8 mouse cellular contexts compared by ENCODE assay signal in genomic region chr11:119490861-119491689, GRCm38 (mm10). TPM values are rescaled to one million over a fixed set of nuclear protein-coding genes. Genes with fewer than 3 reads are reported as not detected.
DNase-seq lines count a peak whose midpoint lies in the region; ATAC-seq lines count a peak whose summit lies in the region.

Gene Endov (plus strand): TSS chr11:119491347.

- DNase-seq in adipocyte (ENCODE audit: low spot score): peak; percentile 97
- DNase-seq in embryo, embryonic 10 days (ENCODE audit: low spot score): peak; percentile 99
- DNase-seq in gastrocnemius, postnatal 10 days: peak; percentile 100
- peak; percentile 99 for DNase-seq in induced T-regulatory cell, adult 2 months (ENCODE audit: low read depth)
- DNase-seq in left cerebral cortex, adult 9 months (ENCODE audit: low spot score in 2 of 2): peak; percentile 89 to 97
- DNase-seq in right cerebral cortex, postnatal 14 days: peak; percentile 100
- peak; percentile 97 to 98 for DNase-seq in urinary bladder, postnatal 36 days (ENCODE audit: low spot score in 2 of 2)

- ATAC-seq in megakaryocyte progenitor cell, adult 5-6 weeks (replicated peaks; ENCODE audit: poor library complexity): peak; percentile 96

RNA-seq across cellular contexts. Expression of gene Endov, which starts in this region (rescaled TPM):
- total RNA-seq in gastrocnemius, postnatal 10 days (2021): 10 to 100 TPM in 1 of 2 experiments, 1 to 10 TPM in 1; 9.7 to 12.9 TPM
- total RNA-seq in megakaryocyte progenitor cell, adult 5-6 weeks (2015): 3.1 and 6.4 TPM in 2 replicates
- 6.7 and 8.7 TPM in 2 replicates for total RNA-seq in megakaryocyte progenitor cell, adult 5-6 weeks (2017)

Comparison
In these comparisons a context has a peak if more than half of its experiments do, and no peak if none do; other contexts are left out.
1. Peak in every context shown above with its lines: DNase-seq and ATAC-seq.